Mouse (Mus musculus): ENCODE measurements at regions not wholly inside any gene's neighbourhood (a gene's known extent, or its start where the extent isn't known, plus 50 kb on each side); places are given as distances from the start of the nearest gene placed in this dataset.

DNA sequence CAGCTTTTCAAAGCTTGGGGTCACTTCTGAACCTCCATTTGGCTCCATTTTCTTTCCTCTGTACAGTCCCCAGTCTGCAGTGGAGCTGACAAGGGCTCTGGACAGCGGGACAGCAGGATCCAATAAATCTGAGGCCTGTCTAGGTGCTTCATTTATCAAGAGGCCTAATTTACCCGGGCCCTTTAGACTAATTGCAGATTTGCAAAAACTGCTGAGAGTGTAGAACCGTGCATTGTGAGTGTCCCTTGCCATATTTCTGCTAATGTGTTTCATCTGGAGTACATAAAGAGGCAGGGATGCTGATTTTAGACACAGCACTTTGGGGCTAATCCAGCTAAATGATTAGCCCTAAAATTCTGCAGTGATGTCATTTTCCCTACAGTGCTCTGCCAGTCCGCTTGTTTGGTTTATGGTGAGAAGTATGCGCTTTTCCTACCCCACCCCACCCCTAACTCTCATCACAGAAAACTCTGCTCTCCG lies 523.1 kb downstream of the Bnc2 start:
- TF ChIP-seq CTCF (IDR thresholded peaks at IDR 0.05; ENCODE audit: extremely low read depth, insufficient read depth, insufficient read length, insufficient replicate concordance) (no peak), POLR2A (IDR thresholded peaks at IDR 0.05; ENCODE audit: low read depth, low read length) (no peak)
